Mouse (Mus musculus) heart, postnatal 0 days (tissue): ENCODE data around the gene Dnmbp. TPM values are rescaled to one million over a fixed set of nuclear protein-coding genes. Genes with fewer than 3 reads are reported as not detected.
"Not testable (repeated sequence)": the region's sequence is repeated elsewhere in the genome, so short reads cannot be mapped to it uniquely, and the experiment has no call there.

ENCODE experiments used
- ATAC-seq: fragments of 200-750 bp; cut with Nextera tagmentation; 2 replicates; pipeline ENCODE4 v1.8.0; 2017; ENCODE audit warnings: low read depth, moderate number of reproducible peaks, moderate library complexity; ENCODE audit not compliant: insufficient read depth
- DNase-seq: peaks from one replicate; pipeline ENCODE4 v3.0.0-alpha.2; 2016; ENCODE audit warnings: low spot score
- H3K27ac ChIP-seq: fragments of 300-500 bp; sonication (generic); 2 replicates; pipeline ENCODE4 v1.5.1; 2014; ENCODE audit warnings: low read depth, mild to moderate bottlenecking
- H3K27me3 ChIP-seq: fragments of 300-500 bp; sonication (generic); 2 replicates; pipeline ENCODE4 v1.6.1; 2014; ENCODE audit warnings: low read length, mixed read lengths; ENCODE audit not compliant: control insufficient read depth, insufficient read depth
- H3K36me3 ChIP-seq: fragments of 300-500 bp; sonication (generic); replicated peaks from 2 replicates; pipeline ENCODE4 v1.6.1; 2014; ENCODE audit warnings: low read length, mixed read lengths; ENCODE audit not compliant: control insufficient read depth, insufficient read depth
- H3K4me1 ChIP-seq: fragments of 300-500 bp; sonication (generic); 2 replicates; pipeline ENCODE4 v1.6.1; 2014; ENCODE audit warnings: antibody characterized with exemption; ENCODE audit not compliant: control insufficient read depth, insufficient read depth
- H3K4me2 ChIP-seq: fragments of 300-500 bp; sonication (generic); 2 replicates; pipeline ENCODE4 v1.6.1; 2014; ENCODE audit warnings: low read depth, mild to moderate bottlenecking, low read length, moderate library complexity
- H3K4me3 ChIP-seq: fragments of 300-500 bp; sonication (generic); 2 replicates; pipeline ENCODE4 v1.5.1; 2014; ENCODE audit warnings: low read depth, low read length
- H3K9ac ChIP-seq: fragments of 300-500 bp; sonication (generic); replicated peaks from 2 replicates; pipeline ENCODE4 v1.6.1; 2014; ENCODE audit warnings: low read depth, low read length, mixed read lengths
- H3K9me3 ChIP-seq: fragments of 300-500 bp; sonication (generic); replicated peaks from 2 replicates; pipeline ENCODE4 v1.6.1; 2016; ENCODE audit warnings: low read length; ENCODE audit not compliant: control insufficient read depth
- CTCF ChIP-seq: IDR thresholded peaks from 2 replicates; pipeline ENCODE4 v1.5.1; 2016; ENCODE audit warnings: antibody characterized with exemption, control low read depth, low read depth
- EP300 ChIP-seq: IDR thresholded peaks from 2 replicates; pipeline ENCODE4 v1.6.1; 2016; ENCODE audit warnings: antibody characterized with exemption, low read depth
- WGBS: fragments of 180-500 bp; shearing (Covaris S2); extraction: QIAGEN DNeasy Blood & Tissue Kit; methylation state at CpG from one replicate; pipeline ENCODE4 v1.1.7; 2014; 5-methylcytosine and 5-hydroxymethylcytosine counted together
- polyA plus RNA-seq: library from polyadenylated mRNA; unstranded; fragments of >200 nt; fragmentation: Nextera tagmentation; extraction: Ambion mirVana; gene quantifications from 2 replicates; pipeline ENCODE4 v1.2.1, GENCODE M21; 2015
- total RNA-seq: library from RNA; depleted of rRNA; stranded (reverse); fragments of >200 nt; gene quantifications from 2 replicates; pipeline ENCODE4 v1.2.3, GENCODE M21; 2014; ENCODE audit warnings: low replicate concordance

Gene Dnmbp
- total and polyA plus RNA-seq, 2 experiments from 2014 or later, result 6.0 to 12.4 TPM

- H3K36me3 ChIP-seq, result no peaks in the 10 kb centered on the region
- H3K9me3 ChIP-seq, result no peaks in the 10 kb centered on the region
- DNase-seq (no peak), ATAC-seq (no peak)
- 24% methylated on average over 4 of the region's 4 CpGs for WGBS
- H3K4me1 ChIP-seq, result no peaks in the 10 kb centered on the region
- H3K27ac ChIP-seq, result no peak overlapping the region
- no peaks in the 10 kb centered on the region for H3K27me3 ChIP-seq
- H3K4me2 ChIP-seq, result no peak overlapping the region
- H3K9ac ChIP-seq, result no peak overlapping the region
- H3K4me3 ChIP-seq, result no peak overlapping the region
- TF ChIP-seq CTCF (no peak), EP300 (no peak)
Measured at GRCm38 (mm10) chr19:43957402-43957801, 17.4 kb upstream of the Dnmbp start.

GRCm38 (mm10) chr19:43955266-43955665, 15.3 kb upstream of the Dnmbp start:
- H3K4me2 ChIP-seq, result no peak overlapping the region
- H3K4me1 ChIP-seq, result no peaks in the 10 kb centered on the region
- no peak for DNase-seq
- H3K36me3 ChIP-seq, result no peaks in the 10 kb centered on the region
- H3K9ac ChIP-seq, result no peak overlapping the region
- no peaks in the 10 kb centered on the region for H3K9me3 ChIP-seq
- no peak for TF ChIP-seq CTCF
- no peak for TF ChIP-seq EP300
- whole genome bisulfite sequencing, result 74% methylated on average over 5 of the region's 5 CpGs
- ATAC-seq, result no peak
- no peak overlapping the region for H3K27ac ChIP-seq
- no peak overlapping the region for H3K4me3 ChIP-seq
- no peaks in the 10 kb centered on the region for H3K27me3 ChIP-seq

- no peak overlapping the region for H3K27ac ChIP-seq
- no peak for ATAC-seq
- no peak overlapping the region for H3K9ac ChIP-seq
- H3K4me2 ChIP-seq, result no peak overlapping the region
- no peak overlapping the region for H3K4me3 ChIP-seq
- H3K9me3 ChIP-seq, result no peaks in the 10 kb centered on the region
- no peaks in the 10 kb centered on the region for H3K4me1 ChIP-seq
- 74% methylated on average over 4 of the region's 4 CpGs for WGBS
- no peaks in the 10 kb centered on the region for H3K36me3 ChIP-seq
- TF ChIP-seq EP300, result no peak
- no peak for TF ChIP-seq CTCF
- H3K27me3 ChIP-seq, result no peaks in the 10 kb centered on the region
- no peak for DNase-seq
Measured at GRCm38 (mm10) chr19:43954864-43955263, 14.9 kb upstream of the Dnmbp start.

GRCm38 (mm10) chr19:43952936-43953335, 12.9 kb upstream of the Dnmbp start:
- not testable (repeated sequence) for H3K4me1 ChIP-seq, H3K9me3 ChIP-seq, H3K27me3 ChIP-seq, H3K9ac ChIP-seq, H3K4me3 ChIP-seq, H3K4me2 ChIP-seq, ATAC-seq, H3K27ac ChIP-seq, H3K36me3 ChIP-seq, DNase-seq
- WGBS, result 80% methylated on average over 6 of the region's 8 CpGs

GRCm38 (mm10) chr19:43949111-43949810, 9.3 kb upstream of the Dnmbp start:
- 10% methylated on average over 11 of the region's 12 CpGs for WGBS
- no peak overlapping the region for H3K4me2 ChIP-seq

GRCm38 (mm10) chr19:43944566-43944965, 4.6 kb upstream of the Dnmbp start:
- no peak overlapping the region for H3K9ac ChIP-seq
- TF ChIP-seq EP300 (no peak), CTCF (no peak)
- ATAC-seq (no peak), DNase-seq (no peak)
- WGBS, result 79% methylated on average over 8 of the region's 8 CpGs
- H3K4me1 ChIP-seq, result no peaks in the 10 kb centered on the region; the same call in 1 of the 2 replicates
- no peak overlapping the region for H3K27ac ChIP-seq
- H3K36me3 ChIP-seq, result no peaks in the 10 kb centered on the region
- no peak overlapping the region for H3K4me3 ChIP-seq
- H3K9me3 ChIP-seq, result no peaks in the 10 kb centered on the region
- H3K27me3 ChIP-seq, result no peaks in the 10 kb centered on the region
- H3K4me2 ChIP-seq, result no peak overlapping the region

More at GRCm38 (mm10) chr19:43949111-43949810, 9.3 kb upstream of the Dnmbp start:
- no peak overlapping the region for H3K4me3 ChIP-seq
- no peak overlapping the region for H3K9ac ChIP-seq
- TF ChIP-seq EP300 (no peak), CTCF (no peak)
- H3K27me3 ChIP-seq, result no peaks in the 10 kb centered on the region
- H3K4me1 ChIP-seq, result no peaks in the 10 kb centered on the region
- ATAC-seq, result no peak
- H3K9me3 ChIP-seq, result no peaks in the 10 kb centered on the region
- no peaks in the 10 kb centered on the region for H3K36me3 ChIP-seq
- no peak for DNase-seq
- no peak overlapping the region for H3K27ac ChIP-seq
